Mouse (Mus musculus) adrenal gland, postnatal 36 days (tissue): Measurements from ENCODE around the gene Plekhg4. TPM values are rescaled to one million over a fixed set of nuclear protein-coding genes. Genes with fewer than 3 reads are reported as not detected.

Source experiments
- DNase-seq, 2 experiments: peaks; one replicate each; pipeline ENCODE4 v3.0.0; 2021; ENCODE audit warnings: mixed read lengths in 1 of 2
- total RNA-seq, 2 experiments: library from RNA; stranded (reverse); gene quantifications; 2 replicates each; pipeline ENCODE4 v1.2.3; 2021

Plekhg4 gene
- total RNA-seq, 2 experiments from 2014 or later = 0.23 to 1.4 TPM

DNA sequence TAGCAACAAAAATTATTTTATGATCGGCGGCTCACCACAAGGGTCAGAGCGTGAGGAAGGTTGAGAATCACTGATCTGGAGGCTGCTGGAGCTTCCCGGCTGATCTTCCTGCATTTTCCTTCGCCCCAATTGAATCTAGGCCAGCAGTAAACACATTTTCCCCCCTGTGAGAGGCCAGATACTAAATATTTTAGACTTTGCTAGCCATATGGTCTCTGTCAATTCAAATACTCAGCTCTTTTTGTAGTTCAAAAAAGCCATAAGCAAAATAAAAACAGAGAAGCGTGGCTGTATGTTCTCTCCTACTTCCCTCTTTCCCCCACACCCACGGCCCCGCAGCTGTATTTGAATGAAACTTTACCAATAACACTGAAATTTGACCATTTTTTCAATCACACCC lies 30.4 kb downstream of the Plekhg4 start:
- DNase-seq = no peak

- DNase-seq = no peak
Measured at GRCm38 (mm10) chr8:105404496-105404895, 31.4 kb downstream of the Plekhg4 start.

GRCm38 (mm10) chr8:105406416-105406815 lies 33.3 kb downstream of the Plekhg4 start:
- no peak for DNase-seq

- DNase-seq = peak; percentile 52 to 54
Measured at GRCm38 (mm10) chr8:105408331-105408730, 35.3 kb downstream of the Plekhg4 start.

DNA sequence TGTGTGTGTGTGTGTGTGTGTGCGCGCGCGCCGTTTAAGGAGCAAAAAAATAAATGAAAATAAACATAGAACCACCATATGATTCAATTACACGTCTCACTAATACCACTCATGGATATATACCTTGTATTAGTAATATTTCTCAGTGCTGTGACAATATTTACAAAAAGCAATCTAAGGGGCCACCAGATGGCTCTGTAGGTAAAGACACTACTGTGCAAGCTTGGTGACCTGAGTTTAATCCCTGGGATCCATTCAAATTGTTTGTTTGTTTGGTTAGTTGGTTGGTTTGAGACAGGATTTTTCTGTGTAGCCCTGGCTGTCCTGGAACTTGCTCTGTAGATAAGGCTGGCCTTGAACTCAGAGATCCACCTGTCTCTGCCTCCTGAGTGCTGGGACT lies 36.9 kb downstream of the Plekhg4 start:
- no peak for DNase-seq

DNA sequence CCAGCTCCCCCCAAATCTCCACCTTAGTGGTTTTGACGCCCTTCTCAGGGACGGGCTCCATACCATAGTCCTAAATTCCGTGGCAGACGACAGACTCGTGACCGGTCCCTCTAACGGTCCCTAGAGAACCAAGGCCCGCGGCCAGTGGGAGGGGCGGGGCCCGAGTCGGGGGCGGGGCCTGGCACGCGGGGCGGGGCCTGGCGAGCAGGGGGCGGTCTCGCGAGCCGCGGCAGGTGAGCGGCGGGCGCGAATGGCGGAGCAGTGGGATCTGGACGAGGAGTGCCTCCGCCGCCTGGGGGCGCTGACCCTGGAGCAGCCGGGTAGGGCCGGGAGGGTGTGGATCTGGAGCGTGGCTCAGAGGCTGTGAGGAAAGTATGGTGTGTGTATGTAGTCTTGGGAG lies 40.3 kb downstream of the Plekhg4 start, which contains the start of the genes Kctd19 and Lrrc36:
TSS of gene Kctd19 (minus strand) at position 112 of the 400 bp plus-strand sequence.
TSS of gene Lrrc36 (plus strand) at position 181 of the 400 bp plus-strand sequence.
- DNase-seq = peak; percentile 68 to 74

DNA sequence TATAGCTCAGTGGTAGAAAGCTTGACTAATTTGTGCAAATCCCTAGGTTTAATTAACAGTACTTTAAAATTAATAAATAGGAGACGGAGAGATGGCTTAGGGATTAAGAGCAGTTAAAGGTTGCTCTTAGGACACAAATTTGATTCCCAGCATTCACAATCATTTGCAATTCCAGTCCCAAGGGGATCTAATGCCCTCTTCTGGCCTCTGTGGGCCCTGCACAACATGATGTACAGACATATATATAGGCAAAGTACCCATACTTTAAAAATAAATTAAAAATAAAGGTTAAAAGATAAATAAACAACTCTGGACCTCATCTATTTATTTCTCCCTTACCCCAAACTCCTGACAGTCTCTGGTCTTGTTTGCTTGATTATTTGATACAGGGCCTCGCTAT lies 45.9 kb downstream of the Plekhg4 start:
- no peak for DNase-seq

- DNase-seq = no peak
Measured at GRCm38 (mm10) chr8:105419800-105420199, 46.7 kb downstream of the Plekhg4 start.

DNA sequence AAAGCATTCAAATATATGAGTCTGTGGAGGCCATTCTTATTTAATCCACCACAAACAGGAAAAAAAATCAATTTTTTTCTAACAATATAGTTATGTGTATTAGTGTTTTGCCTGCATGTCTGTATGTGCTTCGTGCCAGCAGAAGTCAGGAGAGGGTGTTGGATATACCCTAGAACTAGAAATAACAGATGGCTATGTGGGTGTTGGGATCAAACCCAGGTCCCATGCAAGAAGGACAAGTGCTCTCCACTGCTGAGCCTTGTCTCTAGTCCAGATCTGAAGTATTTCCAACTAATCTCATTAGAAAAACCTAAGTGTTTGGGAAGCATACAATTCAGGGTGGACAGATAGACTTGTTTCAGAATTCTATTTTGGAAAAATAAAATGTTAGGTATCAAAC lies 48.9 kb downstream of the Plekhg4 start:
- DNase-seq = no peak

GRCm38 (mm10) chr8:105426878-105427277 lies 53.8 kb downstream of the Plekhg4 start:
- DNase-seq = no peak

DNA sequence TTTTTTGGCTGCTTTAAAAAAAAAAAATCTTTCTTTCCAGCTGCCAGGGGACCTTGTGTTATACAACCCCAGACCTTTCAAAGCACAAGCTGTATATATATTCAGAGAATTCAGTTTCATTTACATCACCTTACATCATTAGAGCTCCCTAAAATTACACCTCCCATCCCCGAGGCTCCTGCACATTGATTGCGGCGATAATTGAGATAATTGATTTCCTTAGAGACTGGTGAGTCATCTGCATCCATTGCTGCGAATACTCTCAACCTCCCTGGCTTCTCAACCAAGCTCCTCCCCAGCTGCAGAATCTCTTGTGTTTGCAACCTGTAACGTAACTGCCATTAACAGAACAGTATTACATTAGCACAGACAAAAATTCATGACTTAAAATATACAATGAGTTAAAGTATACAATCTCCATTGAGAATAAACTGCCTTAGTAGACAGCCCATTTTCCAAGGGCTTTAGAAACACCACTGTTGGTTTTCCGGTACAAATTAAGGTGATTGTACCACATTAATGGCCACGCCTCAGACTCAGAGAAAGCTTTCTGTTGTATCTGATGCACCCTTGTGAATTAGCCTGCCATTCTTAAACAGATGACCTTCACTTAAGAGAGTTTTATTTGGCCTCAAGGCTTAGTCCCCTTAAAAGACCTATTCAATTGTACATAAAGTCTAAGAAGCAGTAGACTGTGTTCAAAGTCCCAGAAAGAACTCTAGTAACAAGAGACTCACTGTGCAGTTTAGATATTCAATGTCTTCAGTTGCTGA lies 58.9 kb downstream of the Plekhg4 start:
- no peak for DNase-seq

Other genes with a start within 250 kb of the Plekhg4 start
- not detected for gene Ces4a, start 241.5 kb upstream of the Plekhg4 start, total RNA-seq
- gene Cbfb, start 202.6 kb upstream of the Plekhg4 start, total RNA-seq = 100 to 1,000 TPM in 1 of 2 experiments, 10 to 100 TPM in 1; 74.1 to 104 TPM
- gene D230025D16Rik, start 148.1 kb upstream of the Plekhg4 start, total RNA-seq = 10 to 100 TPM; 23.7 to 27.2 TPM
- 1 to 10 TPM; 2.7 to 3.0 TPM for gene B3gnt9, start 118.1 kb upstream of the Plekhg4 start, total RNA-seq
- gene Tradd, start 108.7 kb upstream of the Plekhg4 start, total RNA-seq = 10 to 100 TPM; 15.3 to 17.9 TPM
- 1 to 10 TPM; 3.3 to 3.6 TPM for gene Fbxl8, start 108.6 kb upstream of the Plekhg4 start, total RNA-seq
- 1 to 10 TPM; 1.3 to 1.6 TPM for gene Hsf4, start 103.5 kb upstream of the Plekhg4 start, total RNA-seq
- 1 to 10 TPM; 5.5 TPM for gene Nol3, start 97.1 kb upstream of the Plekhg4 start, total RNA-seq
- gene 4931428F04Rik, start 83.4 kb upstream of the Plekhg4 start, total RNA-seq = 1 to 10 TPM; 2.4 to 2.8 TPM
- 10 to 100 TPM; 19.8 to 22.0 TPM for gene Exoc3l, start 77.2 kb upstream of the Plekhg4 start, total RNA-seq
- gene E2f4, start 75.6 kb upstream of the Plekhg4 start, total RNA-seq = 10 to 100 TPM; 36.6 to 49.5 TPM
- 1 to 10 TPM; 3.7 to 7.8 TPM for gene Elmo3, start 67.7 kb upstream of the Plekhg4 start, total RNA-seq
- 1 to 10 TPM; 3.4 to 6.1 TPM for gene Lrrc29, start 47.0 kb upstream of the Plekhg4 start, total RNA-seq
- gene Tmem208, start 46.9 kb upstream of the Plekhg4 start, total RNA-seq = 10 to 100 TPM; 61.5 to 67.0 TPM
- gene Fhod1, start 25.3 kb upstream of the Plekhg4 start, total RNA-seq = 10 to 100 TPM; 11.9 to 14.4 TPM
- under 1 TPM; 0.76 to 0.99 TPM for gene Slc9a5, start 24.4 kb upstream of the Plekhg4 start, total RNA-seq
- not detected for gene Kctd19, start 40.2 kb downstream of the Plekhg4 start, total RNA-seq
- gene Lrrc36, start 40.3 kb downstream of the Plekhg4 start, total RNA-seq = 1 to 10 TPM; 2.4 to 2.8 TPM
- 10 to 100 TPM; 23.6 to 36.2 TPM for gene Tppp3, start 98.3 kb downstream of the Plekhg4 start, total RNA-seq
- 10 to 100 TPM; 16.0 to 17.7 TPM for gene Zdhhc1, start 123.6 kb downstream of the Plekhg4 start, total RNA-seq
- under 1 TPM; 0.23 to 0.66 TPM for gene Hsd11b2, start 145.5 kb downstream of the Plekhg4 start, total RNA-seq
- gene Atp6v0d1, start 192.8 kb downstream of the Plekhg4 start, total RNA-seq = 100 to 1,000 TPM; 115 to 120 TPM
- gene Ripor1, start 232.0 kb downstream of the Plekhg4 start, total RNA-seq = 10 to 100 TPM; 27.5 to 33.8 TPM